In genomic region chr10:4201141-4201540, GRCm38 (mm10) we compare ENCODE assay signal across 28 mouse cellular contexts.
DNase-seq lines count a peak whose midpoint lies in the region; ATAC-seq and TF ChIP-seq lines count a peak whose summit lies in the region.
"Had no signal": no experiment of that assay in that cellular context is flagged by ENCODE, and none has a peak within 500 bp of the region (broad histone marks: within the 10 kb centered on the region; RNA-seq: fewer than 3 reads in every experiment).

No protein-coding gene starts in this region.

- no peaks in the 10 kb centered on the region for H3K27me3 ChIP-seq in midbrain, embryonic 11.5 days (ENCODE audit: control insufficient read depth, insufficient read depth, low read length)
- no peaks in the 10 kb centered on the region for H3K27me3 ChIP-seq in midbrain, postnatal 0 days (ENCODE audit: insufficient read depth, low read length)
- no peaks in the 10 kb centered on the region for H3K27me3 ChIP-seq in forebrain, embryonic 15.5 days
- H3K27me3 ChIP-seq: CH12.LX; embryonic facial prominence, embryonic 13.5 days; embryonic facial prominence, embryonic 15.5 days; forebrain, embryonic 12.5 days; Patski had no signal

- H3K4me3 ChIP-seq in midbrain, embryonic 11.5 days (ENCODE audit: low read depth, low read length) = no peak overlapping the region
- H3K4me3 ChIP-seq in midbrain, postnatal 0 days (ENCODE audit: low read depth, low read length) = no peak overlapping the region
- H3K4me3 ChIP-seq in forebrain, embryonic 15.5 days = no peak overlapping the region
- H3K4me3 ChIP-seq: embryonic facial prominence, embryonic 13.5 days; embryonic facial prominence, embryonic 15.5 days; erythroblast, embryonic 14.5 days; forebrain, embryonic 10.5 days; forebrain, embryonic 12.5 days had no signal

- intact Hi-C loops in left cerebral cortex, postnatal 4 days (cut with DNase I) = no loop called here

- H3K9me3 ChIP-seq in midbrain, embryonic 11.5 days (ENCODE audit: control insufficient read depth, low read length) = no peaks in the 10 kb centered on the region
- H3K9me3 ChIP-seq in midbrain, postnatal 0 days (ENCODE audit: low read length) = no peaks in the 10 kb centered on the region
- no peaks in the 10 kb centered on the region for H3K9me3 ChIP-seq in forebrain, embryonic 15.5 days
- H3K9me3 ChIP-seq: embryonic facial prominence, embryonic 13.5 days; embryonic facial prominence, embryonic 15.5 days; forebrain, embryonic 10.5 days; forebrain, embryonic 12.5 days; G1E had no signal

- TF ChIP-seq CTCF in midbrain, postnatal 0 days (IDR thresholded peaks at IDR 0.05) = no peak

- no peak overlapping the region for H3K4me2 ChIP-seq in midbrain, embryonic 11.5 days
- H3K4me2 ChIP-seq in midbrain, postnatal 0 days (ENCODE audit: low read depth, low read length, poor library complexity, severe bottlenecking) = no peak overlapping the region
- H3K4me2 ChIP-seq in forebrain, embryonic 15.5 days (replicated peaks) = no peak overlapping the region
- H3K4me2 ChIP-seq: embryonic facial prominence, embryonic 13.5 days; embryonic facial prominence, embryonic 15.5 days; forebrain, embryonic 12.5 days had no signal

- no peaks in the 10 kb centered on the region for H3K4me1 ChIP-seq in midbrain, embryonic 11.5 days (ENCODE audit: control insufficient read depth, insufficient read depth, low read length)
- H3K4me1 ChIP-seq in midbrain, postnatal 0 days (ENCODE audit: insufficient read depth, low read length) = no peaks in the 10 kb centered on the region
- no peaks in the 10 kb centered on the region for H3K4me1 ChIP-seq in forebrain, embryonic 15.5 days
- H3K4me1 ChIP-seq: embryonic facial prominence, embryonic 13.5 days; embryonic facial prominence, embryonic 15.5 days; forebrain, embryonic 10.5 days; forebrain, embryonic 12.5 days had no signal

- H3K27ac ChIP-seq in midbrain, embryonic 11.5 days (ENCODE audit: low read depth, low read length) = no peak overlapping the region
- H3K27ac ChIP-seq in midbrain, postnatal 0 days (ENCODE audit: low read depth, low read length) = no peak overlapping the region
- no peak overlapping the region for H3K27ac ChIP-seq in forebrain, embryonic 15.5 days (replicated peaks)
- H3K27ac ChIP-seq: embryonic facial prominence, embryonic 13.5 days; embryonic facial prominence, embryonic 15.5 days; forebrain, embryonic 10.5 days; forebrain, embryonic 12.5 days had no signal

- no peak overlapping the region for H3K9ac ChIP-seq in midbrain, embryonic 11.5 days (ENCODE audit: low read length)
- no peak overlapping the region for H3K9ac ChIP-seq in midbrain, postnatal 0 days (replicated peaks; ENCODE audit: low read length, poor library complexity, severe bottlenecking)
- no peak overlapping the region for H3K9ac ChIP-seq in forebrain, embryonic 15.5 days (replicated peaks)
- H3K9ac ChIP-seq: embryonic facial prominence, embryonic 13.5 days; embryonic facial prominence, embryonic 15.5 days; forebrain, embryonic 12.5 days; forebrain, postnatal 0 days had no signal

- 92% methylated on average over 4 of the region's 4 CpGs for WGBS in midbrain, embryonic 11.5 days
- 90% methylated on average over 4 of the region's 4 CpGs for WGBS in midbrain, postnatal 0 days
- WGBS in forebrain, embryonic 15.5 days = 91% methylated on average over 4 of the region's 4 CpGs

- DNase-seq in midbrain, embryonic 11.5 days (ENCODE audit: low spot score, missing footprints) = peak; percentile 69
- DNase-seq in midbrain, postnatal 0 days (ENCODE audit: low spot score) = no peak
- DNase-seq in adipocyte (ENCODE audit: low spot score) = peak; percentile 49
- no peak for DNase-seq in left cerebral cortex, postnatal 4 days
- DNase-seq: adrenal gland, adult 2 months; adrenal gland, postnatal 10 days; adrenal gland, postnatal 25 days; B cell, adult 2 months; cerebellum, adult 11 months; cerebellum, adult 18-20 months; cerebellum, adult 8-10 months; cerebellum, adult 9-11 months; cerebellum, postnatal 14 days; cerebellum, postnatal 36 days; embryo, embryonic 11 days; forebrain, postnatal 0 days had no signal

- H3K36me3 ChIP-seq in midbrain, embryonic 11.5 days (ENCODE audit: control insufficient read depth, insufficient read depth, low read length) = no peaks in the 10 kb centered on the region
- H3K36me3 ChIP-seq in midbrain, postnatal 0 days (ENCODE audit: insufficient read depth, low read length) = no peaks in the 10 kb centered on the region
- no peaks in the 10 kb centered on the region for H3K36me3 ChIP-seq in forebrain, embryonic 15.5 days
- H3K36me3 ChIP-seq: embryonic facial prominence, embryonic 13.5 days; embryonic facial prominence, embryonic 15.5 days; forebrain, embryonic 10.5 days; forebrain, embryonic 12.5 days; G1E had no signal

- no peak for ATAC-seq in midbrain, embryonic 11.5 days (ENCODE audit: low FRiP score)
- no peak for ATAC-seq in midbrain, postnatal 0 days (ENCODE audit: low FRiP score)
- no peak for ATAC-seq in forebrain, embryonic 15.5 days (replicated peaks)
- ATAC-seq: activated CD4-positive, CD25-positive, alpha-beta regulatory T cell, adult 4 months; CD4-positive, CD25-positive, alpha-beta regulatory T cell, adult 4 months; forebrain, embryonic 14.5 days; forebrain, postnatal 0 days had no signal

Comparison
In these comparisons a context has a peak if more than half of its experiments do, and no peak if none do; other contexts are left out.
1. DNase-seq: peak in midbrain, embryonic 11.5 days (single experiment) and adipocyte (single experiment); none in midbrain, postnatal 0 days (single experiment) and left cerebral cortex, postnatal 4 days (single experiment).